Mouse (Mus musculus) CH12.LX (cell line): ENCODE results near the gene Cyp2g1. TPM values are rescaled to one million over a fixed set of nuclear protein-coding genes. Genes with fewer than 3 reads are reported as not detected.

Experiments
- DNase-seq: peaks from one replicate; pipeline ENCODE4 v3.0.0-alpha.2; 2013; ENCODE audit errors: extremely low read depth
- H3K27ac ChIP-seq: 2 replicates; pipeline ENCODE4 v1.5.1; 2012; ENCODE audit warnings: low read depth, mild to moderate bottlenecking, control low read depth, moderate library complexity; ENCODE audit not compliant: insufficient read depth
- H3K27me3 ChIP-seq: replicated peaks from 2 replicates; pipeline ENCODE3; 2012; ENCODE audit warnings: inconsistent platforms
- H3K36me3 ChIP-seq, 2 experiments: replicated peaks in 1 of 2; 2 replicates each; pipeline versions ENCODE3 to v1.6.1; 2012; ENCODE audit warnings: inconsistent platforms in 1 of 2, low read length in 1 of 2, mild to moderate bottlenecking in 1 of 2, mixed read lengths in 1 of 2, moderate library complexity in 1 of 2; ENCODE audit not compliant: control insufficient read depth in 1 of 2, insufficient read depth in 1 of 2
- H3K4me1 ChIP-seq, 2 experiments: 2 replicates each; pipeline ENCODE4 v1.6.1; 2012; ENCODE audit warnings: inconsistent platforms in 1 of 2, moderate library complexity in 1 of 2; ENCODE audit not compliant: insufficient read depth in 2 of 2, control insufficient read depth in 1 of 2
- H3K4me2 ChIP-seq: 2 replicates; pipeline ENCODE4 v1.6.1; 2012; ENCODE audit warnings: low read depth, mild to moderate bottlenecking, control low read depth; ENCODE audit not compliant: poor library complexity, insufficient read depth, severe bottlenecking
- H3K4me3 ChIP-seq, 3 experiments: fragments of 150-350 bp in 1 of 3; sonication (generic) in 1 of 3; replicated peaks in 1 of 3; 2 replicates each; pipeline versions ENCODE3 to v1.5.1; 2011 to 2012; ENCODE audit warnings: low read depth in 2 of 3, low read length in 2 of 3, mild to moderate bottlenecking in 2 of 3, moderate library complexity in 2 of 3, control low read depth in 1 of 3, improper control_type of control experiment in 1 of 3, inconsistent platforms in 1 of 3, mixed read lengths in 1 of 3; ENCODE audit not compliant: poor library complexity in 1 of 3
- H3K79me2 ChIP-seq: replicated peaks from 2 replicates; pipeline ENCODE4 v1.6.1; 2012; ENCODE audit warnings: mild to moderate bottlenecking, moderate library complexity; ENCODE audit not compliant: control insufficient read depth, poor library complexity, insufficient read depth, severe bottlenecking; ENCODE audit errors: extremely low read depth
- H3K9ac ChIP-seq: 2 replicates; pipeline ENCODE4 v1.6.1; 2012; ENCODE audit warnings: low read depth, mild to moderate bottlenecking, control low read depth, moderate library complexity; ENCODE audit not compliant: insufficient read depth
- H3K9me3 ChIP-seq: replicated peaks from 2 replicates; pipeline ENCODE3; 2012; ENCODE audit warnings: low read length, inconsistent platforms, mixed read lengths
- BHLHE40 ChIP-seq: IDR thresholded peaks from 2 replicates; pipeline ENCODE4 v1.6.1; 2011; ENCODE audit warnings: mild to moderate bottlenecking, low read depth, low read length, improper control_type of control experiment
- CTCF ChIP-seq, 2 experiments: IDR thresholded peaks in 1 of 2; conservative IDR thresholded peaks in 1 of 2; 2 replicates each; pipeline ENCODE4 v1.5.1; 2011 to 2012; ENCODE audit warnings: low read depth in 2 of 2, low read length in 2 of 2, improper control_type of control experiment in 1 of 2, inconsistent platforms in 1 of 2, mild to moderate bottlenecking in 1 of 2, moderate library complexity in 1 of 2
- E2F4 ChIP-seq: IDR thresholded peaks from 2 replicates; pipeline ENCODE4 v1.6.1; 2011; ENCODE audit warnings: low read depth, low read length, improper control_type of control experiment; ENCODE audit not compliant: insufficient replicate concordance
- ELF1 ChIP-seq: IDR thresholded peaks from 2 replicates; pipeline ENCODE4 v1.6.1; 2014; ENCODE audit warnings: low read depth, mild to moderate bottlenecking, inconsistent platforms, low read length, improper control_type of control experiment
- ETS1 ChIP-seq: conservative IDR thresholded peaks from 2 replicates; pipeline ENCODE4 v1.6.1; 2012; ENCODE audit warnings: low read depth, mild to moderate bottlenecking, inconsistent platforms, low read length, improper control_type of control experiment, moderate library complexity
- GABPA ChIP-seq: IDR thresholded peaks from 2 replicates; pipeline ENCODE4 v1.6.1; 2012; ENCODE audit warnings: low read depth, low read length, improper control_type of control experiment, inconsistent platforms; ENCODE audit not compliant: insufficient replicate concordance
- HCFC1 ChIP-seq: IDR thresholded peaks from 2 replicates; pipeline ENCODE4 v1.6.1; 2012; ENCODE audit warnings: low read depth, mild to moderate bottlenecking, inconsistent platforms, low read length, improper control_type of control experiment
- KAT2A ChIP-seq: IDR thresholded peaks from 2 replicates; pipeline ENCODE4 v1.6.1; 2012; ENCODE audit warnings: low read length, improper control_type of control experiment, inconsistent platforms; ENCODE audit not compliant: insufficient replicate concordance
- MAFK ChIP-seq: IDR thresholded peaks from 2 replicates; pipeline ENCODE4 v1.6.1; 2011; ENCODE audit warnings: low read length, improper control_type of control experiment; ENCODE audit not compliant: insufficient replicate concordance
- MAZ ChIP-seq: IDR thresholded peaks from 2 replicates; pipeline ENCODE4 v1.6.1; 2012; ENCODE audit warnings: low read depth, mild to moderate bottlenecking, inconsistent platforms, low read length, improper control_type of control experiment, moderate library complexity
- MXI1 ChIP-seq: IDR thresholded peaks from 2 replicates; pipeline ENCODE4 v1.6.1; 2011; ENCODE audit warnings: mild to moderate bottlenecking, low read depth, low read length, improper control_type of control experiment
- MYC ChIP-seq: IDR thresholded peaks from 2 replicates; pipeline ENCODE4 v1.6.1; 2011; ENCODE audit warnings: low read depth, mild to moderate bottlenecking, improper control_type of control experiment, low read length
- NELFE ChIP-seq: IDR thresholded peaks from 2 replicates; pipeline ENCODE4 v1.6.1; 2011; ENCODE audit warnings: low read depth, low read length, improper control_type of control experiment
- PAX5 ChIP-seq: IDR thresholded peaks from 2 replicates; pipeline ENCODE4 v1.6.1; 2012; ENCODE audit warnings: low read length, inconsistent platforms, mixed read lengths
- RAD21 ChIP-seq: IDR thresholded peaks from 2 replicates; pipeline ENCODE4 v1.6.1; 2011; ENCODE audit warnings: low read depth, mild to moderate bottlenecking, low read length, improper control_type of control experiment, moderate library complexity
- RCOR1 ChIP-seq: conservative IDR thresholded peaks from 2 replicates; pipeline ENCODE4 v1.6.1; 2012; ENCODE audit warnings: low read depth, mild to moderate bottlenecking, inconsistent platforms, low read length, improper control_type of control experiment
- SIN3A ChIP-seq: IDR thresholded peaks from 2 replicates; pipeline ENCODE4 v1.6.1; 2012; ENCODE audit warnings: low read length, improper control_type of control experiment, inconsistent platforms
- SMC3 ChIP-seq: IDR thresholded peaks from 2 replicates; pipeline ENCODE4 v1.6.1; 2011; ENCODE audit warnings: low read depth, low read length, improper control_type of control experiment
- TCF12 ChIP-seq: IDR thresholded peaks from 2 replicates; pipeline ENCODE4 v1.6.1; 2014; ENCODE audit warnings: low read depth, mild to moderate bottlenecking, inconsistent platforms, low read length, improper control_type of control experiment
- ZC3H11A ChIP-seq: IDR thresholded peaks from 2 replicates; pipeline ENCODE4 v1.6.1; 2012; ENCODE audit warnings: low read depth, mild to moderate bottlenecking, inconsistent platforms, low read length, improper control_type of control experiment
- ZKSCAN1 ChIP-seq: IDR thresholded peaks from 2 replicates; pipeline ENCODE4 v1.6.1; 2012; ENCODE audit warnings: low read depth, inconsistent platforms, low read length, improper control_type of control experiment, borderline replicate concordance
- ZMIZ1 ChIP-seq: IDR thresholded peaks from 2 replicates; pipeline ENCODE4 v1.6.1; 2012; ENCODE audit warnings: low read depth, mild to moderate bottlenecking, inconsistent platforms, low read length, improper control_type of control experiment
- ZNF384 ChIP-seq: IDR thresholded peaks from 2 replicates; pipeline ENCODE4 v1.6.1; 2012; ENCODE audit warnings: low read depth, low read length, improper control_type of control experiment, inconsistent platforms
- dilution Hi-C: fragments of 300-500 bp; cut with MboI; formaldehyde crosslinking; loops from 2 replicates; pipeline ENCODE4 v1.14.3; 2020; ENCODE audit warnings: low sequenced_read_pairs; ENCODE audit not compliant: extremely low pct_unique_long_range_greater_than_20kb, extremely low pct_ligation_motif_present
- in situ Hi-C: fragments of 300-500 bp; cut with MboI; formaldehyde crosslinking; loops from 3 replicates; pipeline ENCODE4 v1.14.3; 2019; ENCODE audit warnings: low sequenced_read_pairs, low pct_ligation_motif_present, low pct_unique_long_range_greater_than_20kb, mixed read lengths
- polyA plus RNA-seq: library from polyadenylated mRNA; unstranded; fragments of >175 nt; gene quantifications from 2 replicates; pipeline ENCODE4 v1.2.1, GENCODE M21; 2012; ENCODE audit warnings: low read depth; ENCODE audit not compliant: insufficient read length
- total RNA-seq, 2 experiments: library from RNA; depleted of rRNA; stranded (reverse); fragments of 300-350 nt in 1 of 2; fragments of >200 nt in 1 of 2; gene quantifications; 2 replicates each; pipeline ENCODE4 v1.2.3; 2012 to 2014

The Cyp2g1 gene
- total and polyA plus RNA-seq, 3 experiments: 0.34 TPM; not detected in 2

DNA sequence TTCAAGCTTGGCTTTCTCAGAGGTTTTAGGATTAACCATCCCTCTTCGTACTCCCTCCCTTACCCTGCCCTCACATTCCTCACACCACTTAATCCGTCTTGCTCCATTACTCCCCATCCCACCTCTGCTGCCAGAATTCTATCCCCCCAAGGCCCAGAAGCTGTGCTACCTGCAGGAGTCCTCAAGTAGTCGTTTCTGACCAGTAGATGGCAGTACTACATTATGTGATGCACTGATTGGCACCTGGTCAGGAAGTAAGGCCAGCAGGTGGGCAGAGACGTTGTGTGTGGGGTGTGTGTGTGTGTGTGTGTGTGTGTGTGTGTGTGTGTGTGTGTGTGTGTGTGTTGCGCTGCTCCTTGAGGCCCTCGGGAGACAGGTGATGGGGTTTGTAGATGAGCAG lies 32.8 kb upstream of the Cyp2g1 start:
- Histone ChIP-seq H3K9ac (no peak overlapping the region), H3K4me1 (peaks cover 10 to 14% of the 10 kb centered on the region in 2 experiments), H3K27ac (no peak overlapping the region), H3K36me3 (peaks cover 0 to 2% of the 10 kb centered on the region in 2 experiments), H3K79me2 (peaks cover 5% of the 10 kb centered on the region; the same call in 1 of the 2 replicates), H3K9me3 (no peaks in the 10 kb centered on the region), H3K4me2 (no peak overlapping the region), H3K4me3 (no peak overlapping the region), H3K27me3 (peaks cover 11% of the 10 kb centered on the region)
- in situ Hi-C loops: loop anchor here (10.0 kb wide), 1 partner anchor 69 kb away; no protein-coding TSS in a partner anchor
- peak; percentile 49 for DNase-seq
- TF ChIP-seq SMC3 (peak; percentile 75), RAD21 (peak; percentile 78), CTCF (conservative IDR thresholded peaks at IDR 0.05 in 1 of 2, IDR thresholded peaks at IDR 0.05 in 1 of 2; ENCODE audit: low read depth in 2 of 2, low read length in 2 of 2) (peak in 1 of 2 experiments; percentile 87; a peak in 2 of 4 replicates), MAZ (no peak), ZMIZ1 (no peak), ETS1 (no peak), ELF1 (peak; percentile 62), ZC3H11A (0 out of 2 replicates have a peak, but pooled peaks have one; percentile 1), TCF12 (0 out of 2 replicates have a peak, but pooled peaks have one; percentile 23)
- dilution Hi-C loops: no loop called here

DNA sequence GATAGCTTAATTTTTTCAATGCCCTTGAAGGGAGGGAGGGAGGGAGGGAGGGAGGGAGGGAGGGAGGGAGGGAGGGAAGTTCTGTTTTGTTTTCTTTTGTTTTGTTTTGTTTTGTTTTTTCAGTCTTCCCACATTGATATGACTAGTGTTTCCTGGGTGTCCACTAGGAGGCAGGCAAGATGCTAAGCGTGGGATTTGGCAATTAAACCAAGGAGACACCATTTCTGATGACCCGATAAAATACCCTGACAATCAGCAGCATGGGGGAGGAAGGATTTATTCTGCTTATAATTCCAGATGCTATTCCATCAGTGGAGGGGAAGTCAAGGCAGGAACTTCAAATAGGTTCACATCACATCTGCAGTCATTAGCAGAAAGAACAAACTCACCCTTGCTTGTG lies 30.9 kb upstream of the Cyp2g1 start:
- TF ChIP-seq SMC3: peak; percentile 55
- peak; percentile 29 for TF ChIP-seq RAD21
- TF ChIP-seq CTCF (conservative IDR thresholded peaks at IDR 0.05 in 1 of 2, IDR thresholded peaks at IDR 0.05 in 1 of 2; ENCODE audit: low read depth in 2 of 2, low read length in 2 of 2): peak; percentile 24 to 62; a peak in 3 of 4 replicates
- TF ChIP-seq MAFK: no peak
- H3K9me3 ChIP-seq: no peaks in the 10 kb centered on the region
- no peak for DNase-seq
- peaks cover 2% of the 10 kb centered on the region for H3K27me3 ChIP-seq
- no peaks in the 10 kb centered on the region for H3K36me3 ChIP-seq
- no peak overlapping the region for H3K9ac ChIP-seq
- H3K79me2 ChIP-seq: peaks cover 5% of the 10 kb centered on the region; the same call in 1 of the 2 replicates
- H3K4me2 ChIP-seq: 0 out of 2 replicates have a peak overlapping the region, but pooled peaks have one; percentile 3
- in situ Hi-C loops (loop anchor here (10.0 kb wide), 1 partner anchor 67 kb away; no protein-coding TSS in a partner anchor), dilution Hi-C loops (no loop called here)
- peaks cover 16 to 26% of the 10 kb centered on the region in 2 experiments for H3K4me1 ChIP-seq
- no peak overlapping the region for H3K27ac ChIP-seq
- H3K4me3 ChIP-seq: no peak overlapping the region

DNA sequence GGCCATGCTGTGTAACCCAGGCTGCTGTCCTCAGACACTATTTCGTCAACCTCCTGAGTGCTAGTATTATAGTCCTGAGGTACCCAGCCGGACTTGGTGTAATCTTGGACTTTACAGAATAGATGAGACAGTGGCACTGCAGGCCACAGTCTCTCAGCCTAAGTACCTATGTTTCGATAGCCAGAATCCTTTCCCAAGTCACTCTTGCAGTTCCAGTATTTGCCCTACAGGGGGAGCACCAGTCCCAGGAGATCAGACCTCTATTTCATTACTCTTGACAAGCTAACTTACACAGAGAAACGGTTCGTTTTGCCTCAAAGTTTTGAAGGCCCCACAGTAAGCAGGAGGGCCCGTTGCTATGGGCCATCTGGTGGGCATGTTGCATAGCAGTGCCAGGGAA lies 30.2 kb upstream of the Cyp2g1 start:
- Histone ChIP-seq H3K4me3 (no peak overlapping the region), H3K4me1 (peaks cover 23 to 33% of the 10 kb centered on the region in 2 experiments), H3K27me3 (peaks cover 2% of the 10 kb centered on the region), H3K36me3 (no peaks in the 10 kb centered on the region), H3K9ac (no peak overlapping the region), H3K4me2 (0 out of 2 replicates have a peak overlapping the region, but pooled peaks have one; percentile 12), H3K9me3 (no peaks in the 10 kb centered on the region), H3K79me2 (peaks cover 5% of the 10 kb centered on the region; the same call in 1 of the 2 replicates), H3K27ac (no peak overlapping the region)
- in situ Hi-C loops: loop anchor here (10.0 kb wide), 1 partner anchor 66 kb away; no protein-coding TSS in a partner anchor
- DNase-seq: peak; percentile 81
- dilution Hi-C loops: no loop called here
- TF ChIP-seq E2F4 (no peak), ZC3H11A (peak; percentile 89), RAD21 (peak; percentile 92), NELFE (peak; percentile 39; the same call in 1 of the 2 replicates), RCOR1 (no peak), MXI1 (no peak), ZNF384 (0 out of 2 replicates have a peak, but pooled peaks have one; percentile 4), SIN3A (no peak), PAX5 (no peak), ZKSCAN1 (no peak), BHLHE40 (no peak), GABPA (no peak), MYC (no peak), HCFC1 (peak; percentile 18; the same call in 1 of the 2 replicates), KAT2A (0 out of 2 replicates have a peak, but pooled peaks have one; percentile 34), SMC3 (peak; percentile 98)
